Mouse (Mus musculus): ENCODE measurements around the gene Me1.

DNA sequence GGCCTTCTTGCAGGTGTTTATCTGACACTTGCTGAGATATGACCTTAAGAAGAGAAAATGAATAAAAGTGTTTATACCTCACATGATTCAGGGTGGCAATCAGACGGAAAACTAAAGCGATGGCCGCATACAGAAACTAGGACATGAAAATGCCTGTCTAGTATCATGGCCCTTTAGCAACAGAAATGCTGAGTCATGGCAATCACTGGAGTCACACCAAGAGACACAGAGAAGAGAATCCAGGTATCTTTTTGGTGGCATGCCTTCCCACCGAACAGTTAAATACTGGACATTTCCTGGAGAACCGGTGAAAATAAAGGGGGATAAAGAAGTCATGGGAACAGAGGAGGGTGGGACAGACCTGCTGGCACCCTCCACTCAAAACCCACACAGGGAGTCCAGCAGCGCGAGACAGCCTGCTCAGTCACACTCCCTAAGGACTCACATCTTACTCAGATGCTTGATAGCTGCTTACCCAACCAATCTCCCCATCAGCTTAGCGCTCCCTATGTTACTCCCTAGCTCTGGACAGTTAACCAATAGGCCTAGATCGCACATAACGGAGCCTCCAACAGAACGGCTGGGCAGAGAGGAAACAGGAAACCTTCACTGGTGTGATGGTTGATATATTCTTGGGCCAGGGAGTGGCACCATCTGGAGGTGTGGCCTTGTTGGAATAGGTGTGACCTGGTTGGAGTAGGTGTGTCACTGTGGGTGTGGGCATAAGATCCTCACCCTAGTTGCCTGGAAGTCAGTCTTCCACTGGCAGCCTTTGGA, 108.5 kb downstream of the Me1 start:
- TF ChIP-seq CTCF (IDR thresholded peaks at IDR 0.05) (no peak), EP300 (IDR thresholded peaks at IDR 0.05) (no peak)

Measured in lung, postnatal 0 days (tissue).